In genomic region chr5:33656739-33657138, GRCm38 (mm10) we compare ENCODE assay signal across 9 mouse cellular contexts. TPM values are rescaled to one million over a fixed set of nuclear protein-coding genes. Genes with fewer than 3 reads are reported as not detected.
DNase-seq lines count a peak whose midpoint lies in the region; ATAC-seq lines count a peak whose summit lies in the region.
"Had no signal": no experiment of that assay in that cellular context is flagged by ENCODE, and none has a peak within 500 bp of the region (broad histone marks: within the 10 kb centered on the region; RNA-seq: fewer than 3 reads in every experiment).

No protein-coding gene starts in this region.

- no peaks in the 10 kb centered on the region for H3K9me3 ChIP-seq in kidney, embryonic 15.5 days (replicated peaks)
- H3K9me3 ChIP-seq in hindbrain, embryonic 13.5 days, result no peaks in the 10 kb centered on the region
- H3K9me3 ChIP-seq in midbrain, embryonic 13.5 days, result no peaks in the 10 kb centered on the region

- 24% methylated on average over 1 of the region's 1 CpGs for WGBS in kidney, embryonic 15.5 days
- 46% methylated on average over 1 of the region's 1 CpGs for WGBS in hindbrain, embryonic 13.5 days
- WGBS in midbrain, embryonic 13.5 days, result 52% methylated on average over 1 of the region's 1 CpGs

- H3K36me3 ChIP-seq in kidney, embryonic 15.5 days, result peaks cover 47% of the 10 kb centered on the region
- H3K36me3 ChIP-seq in hindbrain, embryonic 13.5 days, result peaks cover 26% of the 10 kb centered on the region
- peaks cover 25% of the 10 kb centered on the region for H3K36me3 ChIP-seq in midbrain, embryonic 13.5 days

- H3K9ac ChIP-seq in kidney, embryonic 15.5 days, result peak overlapping the region; percentile 79
- H3K9ac ChIP-seq in hindbrain, embryonic 13.5 days, result peak overlapping the region; percentile 85
- peak overlapping the region; percentile 81 for H3K9ac ChIP-seq in midbrain, embryonic 13.5 days (replicated peaks)

- peaks cover 51% of the 10 kb centered on the region for H3K4me1 ChIP-seq in kidney, embryonic 15.5 days
- H3K4me1 ChIP-seq in hindbrain, embryonic 13.5 days (replicated peaks), result peaks cover 43% of the 10 kb centered on the region
- H3K4me1 ChIP-seq in midbrain, embryonic 13.5 days (replicated peaks), result peaks cover 49% of the 10 kb centered on the region

- no peak for DNase-seq in kidney, adult 8-10 months
- DNase-seq in brain, adult 2 months (ENCODE audit: low read depth, low spot score), result peak; percentile 5
- DNase-seq in thymus, postnatal 4 days, result no peak
- DNase-seq in adrenal gland, postnatal 36 days, result no peak
- no peak for DNase-seq in gastrocnemius, postnatal 10 days
- DNase-seq: gastrocnemius, postnatal 25 days had no signal

- no peak for ATAC-seq in kidney, embryonic 15.5 days (replicated peaks; ENCODE audit: low FRiP score)
- ATAC-seq in hindbrain, embryonic 13.5 days (ENCODE audit: low FRiP score), result no peak
- no peak for ATAC-seq in midbrain, embryonic 13.5 days

- H3K4me2 ChIP-seq in kidney, embryonic 15.5 days, result peak overlapping the region; percentile 73
- H3K4me2 ChIP-seq in hindbrain, embryonic 13.5 days, result peak overlapping the region; percentile 95
- peak overlapping the region; percentile 93 for H3K4me2 ChIP-seq in midbrain, embryonic 13.5 days (replicated peaks)

- no peaks in the 10 kb centered on the region for H3K27me3 ChIP-seq in kidney, embryonic 15.5 days
- H3K27me3 ChIP-seq in hindbrain, embryonic 13.5 days, result no peaks in the 10 kb centered on the region
- no peaks in the 10 kb centered on the region for H3K27me3 ChIP-seq in midbrain, embryonic 13.5 days

- peak overlapping the region; percentile 99 for H3K27ac ChIP-seq in kidney, embryonic 15.5 days
- H3K27ac ChIP-seq in hindbrain, embryonic 13.5 days, result peak overlapping the region; percentile 98
- H3K27ac ChIP-seq in midbrain, embryonic 13.5 days, result peak overlapping the region; percentile 90; the same call in 1 of the 2 replicates

- peak overlapping the region; percentile 84 for H3K4me3 ChIP-seq in kidney, embryonic 15.5 days (replicated peaks)
- peak overlapping the region; percentile 70 for H3K4me3 ChIP-seq in hindbrain, embryonic 13.5 days
- peak overlapping the region; percentile 70 for H3K4me3 ChIP-seq in midbrain, embryonic 13.5 days (replicated peaks)

RNA-seq across cellular contexts. Expression of gene Tacc3, which starts 1.2 kb away (rescaled TPM):
- polyA plus RNA-seq in kidney, embryonic 15.5 days (2015; fragmentation: Nextera tagmentation; extraction: Ambion mirVana), result 192 and 195 TPM in 2 replicates
- polyA plus RNA-seq in hindbrain, embryonic 13.5 days (2015; fragmentation: Nextera tagmentation; extraction: Ambion mirVana), result 48.8 and 57.0 TPM in 2 replicates
- 84.6 and 88.0 TPM in 2 replicates for polyA plus RNA-seq in midbrain, embryonic 13.5 days (2015; fragmentation: Nextera tagmentation; extraction: Ambion mirVana)
- 1 to 10 TPM; 7.6 to 8.4 TPM for total RNA-seq in adrenal gland, postnatal 36 days (2021)
- total RNA-seq in gastrocnemius, postnatal 10 days (2021), result 10 to 100 TPM; 15.7 to 19.8 TPM

RNA-seq across cellular contexts. Expression of gene Tmem129, which starts 1.5 kb away (rescaled TPM):
- polyA plus RNA-seq in kidney, embryonic 15.5 days (2015; fragmentation: Nextera tagmentation; extraction: Ambion mirVana), result 37.4 and 37.5 TPM in 2 replicates
- 28.2 and 28.7 TPM in 2 replicates for polyA plus RNA-seq in hindbrain, embryonic 13.5 days (2015; fragmentation: Nextera tagmentation; extraction: Ambion mirVana)
- polyA plus RNA-seq in midbrain, embryonic 13.5 days (2015; fragmentation: Nextera tagmentation; extraction: Ambion mirVana), result 31.8 and 33.2 TPM in 2 replicates
- 10 to 100 TPM; 25.9 to 28.5 TPM for total RNA-seq in adrenal gland, postnatal 36 days (2021)
- 10 to 100 TPM; 16.0 to 17.7 TPM for total RNA-seq in gastrocnemius, postnatal 10 days (2021)

RNA-seq across cellular contexts. Expression of gene Slbp, which starts 4.4 kb away (rescaled TPM):
- polyA plus RNA-seq in kidney, embryonic 15.5 days (2015; fragmentation: Nextera tagmentation; extraction: Ambion mirVana), result 238 and 247 TPM in 2 replicates
- 126 and 130 TPM in 2 replicates for polyA plus RNA-seq in hindbrain, embryonic 13.5 days (2015; fragmentation: Nextera tagmentation; extraction: Ambion mirVana)
- polyA plus RNA-seq in midbrain, embryonic 13.5 days (2015; fragmentation: Nextera tagmentation; extraction: Ambion mirVana), result 143 and 151 TPM in 2 replicates
- 10 to 100 TPM; 44.8 to 47.8 TPM for total RNA-seq in adrenal gland, postnatal 36 days (2021)
- total RNA-seq in gastrocnemius, postnatal 10 days (2021), result 10 to 100 TPM; 17.9 to 24.6 TPM

RNA-seq across cellular contexts. Expression of gene Gm9903, which starts 27.0 kb away (rescaled TPM):
- polyA plus RNA-seq in kidney, embryonic 15.5 days (2015; fragmentation: Nextera tagmentation; extraction: Ambion mirVana), result 0.36 and 0.79 TPM in 2 replicates
- polyA plus RNA-seq in hindbrain, embryonic 13.5 days (2015; fragmentation: Nextera tagmentation; extraction: Ambion mirVana), result 0.86 and 0.87 TPM in 2 replicates
- polyA plus RNA-seq in midbrain, embryonic 13.5 days (2015; fragmentation: Nextera tagmentation; extraction: Ambion mirVana), result 0.85 TPM in 2 replicates
- under 1 TPM; 0.30 to 0.36 TPM for total RNA-seq in adrenal gland, postnatal 36 days (2021)
- total RNA-seq in gastrocnemius, postnatal 10 days (2021), result 1 to 10 TPM; 1.1 to 1.5 TPM

RNA-seq across cellular contexts. Expression of gene Fam53a, which starts 27.3 kb away (rescaled TPM):
- 54.5 and 60.4 TPM in 2 replicates for polyA plus RNA-seq in kidney, embryonic 15.5 days (2015; fragmentation: Nextera tagmentation; extraction: Ambion mirVana)
- 35.8 and 37.2 TPM in 2 replicates for polyA plus RNA-seq in hindbrain, embryonic 13.5 days (2015; fragmentation: Nextera tagmentation; extraction: Ambion mirVana)
- 36.0 and 41.3 TPM in 2 replicates for polyA plus RNA-seq in midbrain, embryonic 13.5 days (2015; fragmentation: Nextera tagmentation; extraction: Ambion mirVana)
- total RNA-seq in adrenal gland, postnatal 36 days (2021), result 10 to 100 TPM; 27.5 to 28.3 TPM
- total RNA-seq in gastrocnemius, postnatal 10 days (2021), result 10 to 100 TPM; 52.0 to 56.6 TPM
